Mouse (Mus musculus): ENCODE data around the gene Lpp. TPM values are rescaled to one million over a fixed set of nuclear protein-coding genes. Genes with fewer than 3 reads are reported as not detected.

Lpp gene
- total and polyA plus RNA-seq, 3 experiments: 7.7 to 25.1 (median 23.6) TPM

DNA sequence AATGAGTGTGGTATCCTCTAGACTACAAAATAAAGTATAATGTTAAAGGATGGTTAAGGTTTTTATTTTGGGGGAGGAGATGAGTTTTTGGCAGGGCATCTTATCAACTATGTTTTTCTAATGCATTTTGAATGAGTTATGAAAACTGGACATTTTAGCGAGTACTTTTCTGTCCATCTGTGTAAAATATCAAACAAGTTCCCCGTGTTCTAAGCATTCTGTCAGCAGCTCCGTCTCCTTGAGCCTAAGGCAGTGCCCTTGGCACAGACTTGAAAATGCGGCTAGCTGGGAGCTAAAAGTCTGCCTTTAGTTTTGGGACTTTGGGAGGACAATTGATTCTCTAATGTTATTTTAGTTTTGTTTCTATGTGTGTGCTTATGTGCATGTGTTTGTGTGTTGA is 165.2 kb downstream of the Lpp start:
- Histone ChIP-seq H3K4me1 (ENCODE audit: control insufficient read depth, insufficient read depth, low read length) (peaks cover 1% of the 10 kb centered on the region; the same call in 1 of the 2 replicates), H3K4me3 (no peak overlapping the region), H3K27ac (no peak overlapping the region), H3K79me2 (replicated peaks; ENCODE audit: control insufficient read depth, insufficient read depth, low read length) (no peaks in the 10 kb centered on the region; the same call in 1 of the 2 replicates), H3K36me3 (ENCODE audit: control insufficient read depth, insufficient read depth, low read length) (peaks cover 10% of the 10 kb centered on the region), H3K9ac (ENCODE audit: low read depth, low read length) (no peak overlapping the region), H3K27me3 (ENCODE audit: control insufficient read depth, insufficient read depth, low read length) (no peaks in the 10 kb centered on the region)
- TF ChIP-seq CTCF (IDR thresholded peaks at IDR 0.05) (no peak), EP300 (IDR thresholded peaks at IDR 0.05; ENCODE audit: insufficient read depth, low read depth, low read length) (no peak), POLR2A (IDR thresholded peaks at IDR 0.05; ENCODE audit: insufficient read depth, low read depth, low read length) (no peak)
- no peak for DNase-seq
- WGBS: 72% methylated on average over 4 of the region's 4 CpGs
- intact Hi-C loops (cut with DNase I): no loop called here

DNA sequence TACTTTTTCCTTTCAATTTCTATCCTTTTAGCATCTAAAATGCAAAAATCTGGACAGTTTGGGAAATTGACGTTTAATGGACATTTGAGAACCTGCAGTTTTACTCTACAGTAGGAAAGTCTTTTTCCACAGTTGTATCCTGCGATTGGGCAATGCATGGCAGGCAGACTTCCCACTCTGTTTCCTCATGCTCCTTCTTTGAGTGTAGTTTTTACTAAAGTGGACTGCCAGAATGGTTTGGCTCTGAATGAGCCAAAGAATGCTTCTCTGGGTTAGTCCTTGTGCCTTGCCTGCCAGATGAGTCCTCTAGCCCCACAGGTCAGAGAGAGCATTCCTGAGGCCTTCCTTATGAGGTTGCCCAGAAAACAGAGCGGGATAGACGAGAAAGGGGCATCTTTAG is 166.5 kb downstream of the Lpp start:
- Histone ChIP-seq H3K4me1 (ENCODE audit: control insufficient read depth, insufficient read depth, low read length) (peaks cover 1% of the 10 kb centered on the region; the same call in 1 of the 2 replicates), H3K79me2 (replicated peaks; ENCODE audit: control insufficient read depth, insufficient read depth, low read length) (no peaks in the 10 kb centered on the region; the same call in 1 of the 2 replicates), H3K9ac (ENCODE audit: low read depth, low read length) (no peak overlapping the region), H3K27me3 (ENCODE audit: control insufficient read depth, insufficient read depth, low read length) (no peaks in the 10 kb centered on the region), H3K27ac (no peak overlapping the region; the same call in 1 of the 2 replicates), H3K4me3 (no peak overlapping the region), H3K36me3 (ENCODE audit: control insufficient read depth, insufficient read depth, low read length) (peaks cover 10% of the 10 kb centered on the region)
- peak; percentile 40 to 61 for DNase-seq
- 78% methylated on average over 4 of the region's 4 CpGs for WGBS
- TF ChIP-seq CTCF (IDR thresholded peaks at IDR 0.05): no peak
- TF ChIP-seq EP300 (IDR thresholded peaks at IDR 0.05; ENCODE audit: insufficient read depth, low read depth, low read length): no peak
- TF ChIP-seq POLR2A (IDR thresholded peaks at IDR 0.05; ENCODE audit: insufficient read depth, low read depth, low read length): no peak
- intact Hi-C loops (cut with DNase I): loop anchor here (5.0 to 10.0 kb wide), 3 partner anchors 63 to 575 kb away; partner anchors contain the start of genes Bcl6 and Gm37419

DNA sequence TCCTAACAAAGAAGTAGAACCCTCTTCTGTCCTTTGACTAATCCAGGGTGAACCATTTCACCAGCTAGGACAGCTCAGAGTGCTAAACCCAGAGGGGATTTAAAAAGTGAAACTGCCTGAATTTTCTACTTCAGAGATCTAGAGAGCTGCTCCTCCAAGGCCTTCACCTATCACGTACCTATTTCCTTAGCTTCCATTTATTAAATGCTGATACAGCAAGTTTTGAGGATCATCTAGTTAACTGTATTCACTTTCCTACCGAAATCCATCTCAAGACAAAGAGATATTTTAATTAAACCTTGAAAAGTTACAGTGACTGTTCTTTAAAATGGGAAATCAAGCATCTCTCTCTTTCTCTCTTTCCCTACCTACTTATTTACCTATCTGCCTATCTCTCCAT is 167.7 kb downstream of the Lpp start:
- DNase-seq: no peak
- TF ChIP-seq EP300 (IDR thresholded peaks at IDR 0.05; ENCODE audit: insufficient read depth, low read depth, low read length) (no peak), POLR2A (IDR thresholded peaks at IDR 0.05; ENCODE audit: insufficient read depth, low read depth, low read length) (no peak), CTCF (IDR thresholded peaks at IDR 0.05) (no peak)

DNA sequence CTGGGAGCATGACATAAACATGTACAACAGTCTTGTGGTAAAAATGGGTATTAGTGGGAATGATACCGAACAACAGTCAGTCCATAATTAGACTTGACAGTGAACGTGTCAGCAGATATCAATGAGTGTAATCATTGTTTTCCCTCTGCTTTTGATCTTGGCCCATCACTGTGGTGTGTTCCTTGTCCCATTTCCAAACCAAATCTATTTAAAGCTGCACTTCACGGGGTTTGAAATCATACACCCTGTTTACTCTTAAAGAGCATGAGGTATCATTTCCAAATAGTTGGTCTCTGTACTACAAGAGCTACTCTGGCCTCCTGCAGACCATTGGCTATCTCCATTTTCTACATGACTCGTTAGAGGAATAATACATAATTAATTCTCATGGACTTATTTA is 168.3 kb downstream of the Lpp start:
- Histone ChIP-seq H3K4me3 (no peak overlapping the region), H3K36me3 (ENCODE audit: control insufficient read depth, insufficient read depth, low read length) (peaks cover 10% of the 10 kb centered on the region), H3K27me3 (ENCODE audit: control insufficient read depth, insufficient read depth, low read length) (no peaks in the 10 kb centered on the region), H3K79me2 (replicated peaks; ENCODE audit: control insufficient read depth, insufficient read depth, low read length) (peaks cover 2% of the 10 kb centered on the region; the same call in 1 of the 2 replicates), H3K9ac (ENCODE audit: low read depth, low read length) (no peak overlapping the region), H3K27ac (peak overlapping the region; percentile 52), H3K4me1 (ENCODE audit: control insufficient read depth, insufficient read depth, low read length) (peaks cover 4% of the 10 kb centered on the region)
- intact Hi-C loops (cut with DNase I): loop anchor here (5.0 to 10.0 kb wide), 3 partner anchors 64 to 577 kb away; partner anchors contain the start of genes Bcl6 and Gm37419
- TF ChIP-seq EP300 (IDR thresholded peaks at IDR 0.05; ENCODE audit: insufficient read depth, low read depth, low read length) (no peak), CTCF (IDR thresholded peaks at IDR 0.05) (no peak), POLR2A (IDR thresholded peaks at IDR 0.05; ENCODE audit: insufficient read depth, low read depth, low read length) (no peak)
- no peak for DNase-seq
- 41% methylated on average over 4 of the region's 4 CpGs for WGBS

More for the DNA sequence above, 167.7 kb downstream of the Lpp start:
- Histone ChIP-seq H3K27ac (peak overlapping the region; percentile 52), H3K4me3 (no peak overlapping the region), H3K4me1 (ENCODE audit: control insufficient read depth, insufficient read depth, low read length) (peaks cover 3% of the 10 kb centered on the region; the same call in 1 of the 2 replicates), H3K9ac (ENCODE audit: low read depth, low read length) (no peak overlapping the region), H3K27me3 (ENCODE audit: control insufficient read depth, insufficient read depth, low read length) (no peaks in the 10 kb centered on the region), H3K79me2 (replicated peaks; ENCODE audit: control insufficient read depth, insufficient read depth, low read length) (peaks cover 2% of the 10 kb centered on the region; the same call in 1 of the 2 replicates), H3K36me3 (ENCODE audit: control insufficient read depth, insufficient read depth, low read length) (peaks cover 10% of the 10 kb centered on the region)
- 97% methylated on average over 2 of the region's 2 CpGs for whole genome bisulfite sequencing
- intact Hi-C loops (cut with DNase I): loop anchor here (5.0 to 10.0 kb wide), 3 partner anchors 64 to 576 kb away; partner anchors contain the start of genes Bcl6 and Gm37419

DNA sequence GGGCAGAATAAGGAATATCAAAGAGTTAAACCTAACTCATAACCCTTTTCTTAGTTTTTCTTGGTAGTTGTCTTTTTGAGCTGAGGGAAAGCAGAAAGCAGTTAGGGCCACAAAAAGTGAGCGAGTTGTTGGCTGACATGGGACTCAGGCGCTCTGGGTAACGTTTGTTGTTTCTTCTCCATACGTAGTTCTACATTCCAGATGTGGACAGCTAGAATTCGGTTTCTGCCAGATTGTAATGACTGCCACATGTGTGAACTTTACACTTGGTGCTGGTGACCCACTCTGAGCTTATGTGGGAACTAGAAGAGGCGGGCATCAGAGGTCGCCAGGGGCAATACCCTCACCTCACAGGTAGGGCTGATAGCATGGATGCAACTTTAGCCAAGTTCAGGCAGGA is 172.0 kb downstream of the Lpp start:
- TF ChIP-seq POLR2A (IDR thresholded peaks at IDR 0.05; ENCODE audit: insufficient read depth, low read depth, low read length): no peak
- no peak for TF ChIP-seq EP300 (IDR thresholded peaks at IDR 0.05; ENCODE audit: insufficient read depth, low read depth, low read length)
- no peak for TF ChIP-seq CTCF (IDR thresholded peaks at IDR 0.05)
- intact Hi-C loops (cut with DNase I): loop anchor here (10.0 kb wide), 1 partner anchor 581 kb away; the partner anchor contains the start of genes Bcl6 and Gm37419
- peaks cover 2% of the 10 kb centered on the region; the same call in 1 of the 2 replicates for H3K79me2 ChIP-seq (replicated peaks; ENCODE audit: control insufficient read depth, insufficient read depth, low read length)
- H3K36me3 ChIP-seq (ENCODE audit: control insufficient read depth, insufficient read depth, low read length): peaks cover 10% of the 10 kb centered on the region
- no peak for DNase-seq
- WGBS: 91% methylated on average over 7 of the region's 7 CpGs
- peaks cover 8% of the 10 kb centered on the region for H3K4me1 ChIP-seq (ENCODE audit: control insufficient read depth, insufficient read depth, low read length)
- no peaks in the 10 kb centered on the region for H3K27me3 ChIP-seq (ENCODE audit: control insufficient read depth, insufficient read depth, low read length)
- H3K27ac ChIP-seq: no peak overlapping the region
- no peak overlapping the region for H3K4me3 ChIP-seq
- H3K9ac ChIP-seq (ENCODE audit: low read depth, low read length): no peak overlapping the region

DNA sequence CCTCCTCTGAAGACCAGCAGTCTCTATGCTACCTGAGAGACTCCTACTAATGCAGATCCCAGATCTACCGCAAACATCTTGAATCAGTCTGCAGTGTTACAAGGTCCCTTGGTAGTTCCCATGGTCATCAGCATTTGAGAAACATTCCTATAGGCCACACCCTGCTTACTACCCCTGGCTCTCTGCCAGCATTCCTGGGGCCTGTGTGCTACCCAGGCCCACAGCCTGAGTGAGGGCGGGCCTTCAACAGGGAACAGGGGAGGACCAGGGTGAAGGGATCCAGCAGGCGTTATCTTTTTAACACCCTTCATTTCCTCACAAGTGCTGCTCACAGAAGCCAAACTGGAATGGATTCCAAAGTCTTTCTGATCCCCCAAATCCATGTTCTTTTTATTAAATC is 173.0 kb downstream of the Lpp start:
- TF ChIP-seq POLR2A (IDR thresholded peaks at IDR 0.05; ENCODE audit: insufficient read depth, low read depth, low read length) (no peak), EP300 (IDR thresholded peaks at IDR 0.05; ENCODE audit: insufficient read depth, low read depth, low read length) (no peak), CTCF (IDR thresholded peaks at IDR 0.05) (no peak)
- WGBS: 51% methylated on average over 3 of the region's 3 CpGs
- DNase-seq: peak in 1 of 2 experiments; percentile 27
- intact Hi-C loops (cut with DNase I): loop anchor here (10.0 kb wide), 1 partner anchor 581 kb away; the partner anchor contains the start of genes Bcl6 and Gm37419
- H3K79me2 ChIP-seq (replicated peaks; ENCODE audit: control insufficient read depth, insufficient read depth, low read length): peaks cover 2% of the 10 kb centered on the region; the same call in 1 of the 2 replicates
- no peaks in the 10 kb centered on the region for H3K27me3 ChIP-seq (ENCODE audit: control insufficient read depth, insufficient read depth, low read length)
- H3K36me3 ChIP-seq (ENCODE audit: control insufficient read depth, insufficient read depth, low read length): peaks cover 9% of the 10 kb centered on the region
- H3K9ac ChIP-seq (ENCODE audit: low read depth, low read length): no peak overlapping the region
- H3K4me3 ChIP-seq: no peak overlapping the region
- H3K4me1 ChIP-seq (ENCODE audit: control insufficient read depth, insufficient read depth, low read length): peaks cover 8% of the 10 kb centered on the region
- H3K27ac ChIP-seq: no peak overlapping the region
